26 mouse cellular contexts compared by ENCODE assay signal in genomic region chr17:67563036-67563435, GRCm38 (mm10).
A peak's percentile ranks its signal among the peaks of the same experiment; 100 is the strongest.
DNase-seq lines count a peak whose midpoint lies in the region; ATAC-seq and TF ChIP-seq lines count a peak whose summit lies in the region.
"Had no signal": no experiment of that assay in that cellular context is flagged by ENCODE, and none has a peak within 500 bp of the region (broad histone marks: within the 10 kb centered on the region; RNA-seq: fewer than 3 reads in every experiment).

No protein-coding gene starts in this region.

- H3K27ac ChIP-seq in forebrain, embryonic 14.5 days (ENCODE audit: low read depth, low read length): no peak overlapping the region
- no peak overlapping the region for H3K27ac ChIP-seq in forebrain, embryonic 11.5 days (ENCODE audit: low read depth, low read length)
- H3K27ac ChIP-seq in forebrain, embryonic 16.5 days (ENCODE audit: low read length): no peak overlapping the region
- no peak overlapping the region for H3K27ac ChIP-seq in thymus, adult 2 months (ENCODE audit: control insufficient read depth, insufficient read depth, low read length)
- H3K27ac ChIP-seq: kidney, postnatal 0 days; left cerebral cortex, adult 2 months; liver, embryonic 12.5 days; midbrain, embryonic 15.5 days; stomach, embryonic 15.5 days had no signal

- H3K4me1 ChIP-seq in forebrain, embryonic 14.5 days (ENCODE audit: control insufficient read depth, insufficient read depth, low read length): no peaks in the 10 kb centered on the region
- no peaks in the 10 kb centered on the region for H3K4me1 ChIP-seq in forebrain, embryonic 11.5 days (replicated peaks; ENCODE audit: control insufficient read depth, insufficient read depth, low read length)
- 0 out of 2 replicates have a peak, but pooled peaks cover 7% of the 10 kb centered on the region for H3K4me1 ChIP-seq in forebrain, embryonic 16.5 days (replicated peaks; ENCODE audit: control insufficient read depth, insufficient read depth, low read length)
- no peaks in the 10 kb centered on the region for H3K4me1 ChIP-seq in thymus, adult 2 months (replicated peaks; ENCODE audit: control insufficient read depth, insufficient read depth, low read length)
- H3K4me1 ChIP-seq: liver, embryonic 12.5 days; megakaryocyte, embryonic 14.5 days; midbrain, embryonic 15.5 days; stomach, embryonic 15.5 days had no signal

- H3K4me2 ChIP-seq in forebrain, embryonic 14.5 days (ENCODE audit: low read length): no peak overlapping the region
- no peak overlapping the region for H3K4me2 ChIP-seq in forebrain, embryonic 11.5 days (ENCODE audit: low read depth, low read length, severe bottlenecking)
- no peak overlapping the region for H3K4me2 ChIP-seq in forebrain, embryonic 16.5 days (ENCODE audit: low read length)
- H3K4me2 ChIP-seq: liver, embryonic 12.5 days; midbrain, embryonic 15.5 days; stomach, embryonic 15.5 days had no signal

- peak; percentile 77 for ATAC-seq in forebrain, embryonic 14.5 days
- ATAC-seq in forebrain, embryonic 11.5 days (replicated peaks; ENCODE audit: low FRiP score): no peak
- peak; percentile 82 for ATAC-seq in forebrain, embryonic 16.5 days
- ATAC-seq: CD4-positive, CD25-positive, alpha-beta regulatory T cell, adult 4 months; intestine, embryonic 16.5 days; liver, embryonic 12.5 days; liver, postnatal 0 days; midbrain, embryonic 15.5 days had no signal

- no peak for TF ChIP-seq POLR2A in brain, embryonic 14.5 days (IDR thresholded peaks at IDR 0.05; ENCODE audit: borderline replicate concordance, extremely low read depth, insufficient read depth, insufficient read length, poor library complexity, severe bottlenecking)
- no peak for TF ChIP-seq POLR2A in thymus, adult 2 months (IDR thresholded peaks at IDR 0.05; ENCODE audit: control insufficient read depth, extremely low read depth, insufficient read depth, low read length, poor library complexity)

- no peak for TF ChIP-seq CTCF in brain, embryonic 14.5 days (IDR thresholded peaks at IDR 0.05; ENCODE audit: borderline replicate concordance, extremely low read depth, insufficient read depth, insufficient read length)
- no peak for TF ChIP-seq CTCF in thymus, adult 2 months (IDR thresholded peaks at IDR 0.05; ENCODE audit: borderline replicate concordance, control insufficient read depth, extremely low read depth, insufficient read depth, low read length, poor library complexity)

- H3K4me3 ChIP-seq in forebrain, embryonic 14.5 days (ENCODE audit: low read depth, low read length): no peak overlapping the region
- H3K4me3 ChIP-seq in forebrain, embryonic 11.5 days (ENCODE audit: low read depth, low read length): no peak overlapping the region
- no peak overlapping the region for H3K4me3 ChIP-seq in forebrain, embryonic 16.5 days (replicated peaks; ENCODE audit: low read length)
- H3K4me3 ChIP-seq in thymus, adult 2 months (ENCODE audit: control insufficient read depth, insufficient read depth, low read length): no peak overlapping the region
- H3K4me3 ChIP-seq: left cerebral cortex, adult 2 months; liver, embryonic 12.5 days; megakaryocyte, embryonic 14.5 days; midbrain, embryonic 15.5 days; stomach, embryonic 15.5 days had no signal

- no peaks in the 10 kb centered on the region for H3K9me3 ChIP-seq in forebrain, embryonic 14.5 days (replicated peaks; ENCODE audit: control insufficient read depth, low read length)
- H3K9me3 ChIP-seq in forebrain, embryonic 11.5 days (ENCODE audit: control insufficient read depth, low read length): no peaks in the 10 kb centered on the region
- H3K9me3 ChIP-seq in forebrain, embryonic 16.5 days (ENCODE audit: control insufficient read depth, low read length): no peaks in the 10 kb centered on the region
- H3K9me3 ChIP-seq: liver, embryonic 12.5 days; midbrain, embryonic 15.5 days; stomach, embryonic 15.5 days had no signal

- DNase-seq in forebrain, embryonic 14.5 days (ENCODE audit: low spot score): peak; percentile 75
- DNase-seq in forebrain, embryonic 11.5 days (ENCODE audit: low spot score): no peak
- peak; percentile 6 to 15 for DNase-seq in layer of hippocampus, postnatal 10 days (ENCODE audit: low spot score in 2 of 2)
- DNase-seq in layer of hippocampus, postnatal 25 days (ENCODE audit: extremely low spot score in 1 of 2, low spot score in 1 of 2): no peak
- DNase-seq in brain, embryonic 14.5 days (ENCODE audit: low read depth): peak; percentile 87
- DNase-seq in thymus, adult 2 months: no peak
- DNase-seq: adrenal gland, adult 2 months; adrenal gland, postnatal 36 days; cerebellum, adult 11 months; cerebellum, adult 9-11 months; heart, postnatal 14 days; kidney, adult 8-10 months; layer of hippocampus, adult 9-11 months; liver, postnatal 0 days; lung, postnatal 4 days; right cerebral cortex, postnatal 25 days; thymus, postnatal 14 days had no signal

- H3K36me3 ChIP-seq in forebrain, embryonic 14.5 days (ENCODE audit: control insufficient read depth, insufficient read depth, low read length): no peaks in the 10 kb centered on the region
- H3K36me3 ChIP-seq in forebrain, embryonic 11.5 days (ENCODE audit: control insufficient read depth, insufficient read depth, low read length): no peaks in the 10 kb centered on the region
- no peaks in the 10 kb centered on the region for H3K36me3 ChIP-seq in forebrain, embryonic 16.5 days (ENCODE audit: control insufficient read depth, insufficient read depth)
- no peaks in the 10 kb centered on the region for H3K36me3 ChIP-seq in thymus, adult 2 months (ENCODE audit: control insufficient read depth, insufficient read depth, low read length)
- H3K36me3 ChIP-seq: liver, embryonic 12.5 days; midbrain, embryonic 15.5 days; stomach, embryonic 15.5 days had no signal

- WGBS in forebrain, embryonic 14.5 days: 58% methylated on average over 7 of the region's 7 CpGs
- WGBS in forebrain, embryonic 11.5 days: 82% methylated on average over 7 of the region's 7 CpGs
- whole genome bisulfite sequencing in forebrain, embryonic 16.5 days: 34% methylated on average over 7 of the region's 7 CpGs
- 92% methylated on average over 7 of the region's 7 CpGs for WGBS in thymus, adult 2 months

- H3K9ac ChIP-seq in forebrain, embryonic 14.5 days (ENCODE audit: low read length): no peak overlapping the region
- H3K9ac ChIP-seq in forebrain, embryonic 11.5 days (ENCODE audit: low read length): no peak overlapping the region
- H3K9ac ChIP-seq in forebrain, embryonic 16.5 days (replicated peaks; ENCODE audit: low read depth, low read length): no peak overlapping the region
- H3K9ac ChIP-seq: liver, embryonic 12.5 days; liver, postnatal 0 days; midbrain, embryonic 15.5 days; stomach, embryonic 15.5 days had no signal

- no peaks in the 10 kb centered on the region for H3K27me3 ChIP-seq in forebrain, embryonic 14.5 days (replicated peaks; ENCODE audit: control insufficient read depth, insufficient read depth, low read length)
- H3K27me3 ChIP-seq in forebrain, embryonic 11.5 days (ENCODE audit: control insufficient read depth, insufficient read depth, low read length): no peaks in the 10 kb centered on the region
- H3K27me3 ChIP-seq in forebrain, embryonic 16.5 days (replicated peaks; ENCODE audit: control insufficient read depth, insufficient read depth, low read length): no peaks in the 10 kb centered on the region
- H3K27me3 ChIP-seq in thymus, adult 2 months (ENCODE audit: control insufficient read depth, insufficient read depth, low read length): no peaks in the 10 kb centered on the region
- H3K27me3 ChIP-seq: liver, embryonic 12.5 days; megakaryocyte, embryonic 14.5 days; midbrain, embryonic 15.5 days; stomach, embryonic 15.5 days had no signal

Comparison
In these comparisons a context has a peak if more than half of its experiments do, and no peak if none do; other contexts are left out.
1. DNase-seq: peak in forebrain, embryonic 14.5 days (single experiment), layer of hippocampus, postnatal 10 days (2 of 2) and brain, embryonic 14.5 days (single experiment); none in forebrain, embryonic 11.5 days (single experiment), layer of hippocampus, postnatal 25 days (0 of 2) and thymus, adult 2 months (single experiment).